Mouse (Mus musculus) left cerebral cortex, postnatal 10 days (tissue): ENCODE results near the gene Zfyve9. TPM values are rescaled to one million over a fixed set of nuclear protein-coding genes. Genes with fewer than 3 reads are reported as not detected.
"Not testable (repeated sequence)": the region's sequence is repeated elsewhere in the genome, so short reads cannot be mapped to it uniquely, and the experiment has no call there.

Experiments used
- DNase-seq, 2 experiments: peaks; one replicate each; pipeline ENCODE4 v3.0.0; 2021 to 2022; ENCODE audit warnings: low spot score in 2 of 2, mixed read lengths in 1 of 2; ENCODE audit errors: extremely low spot score in 1 of 2
- intact Hi-C: fragments of 180-260 bp; cut with DNase I; formaldehyde crosslinking; loops from one replicate; pipeline ENCODE4 v1.15.1; 2025
- total RNA-seq, 2 experiments: library from RNA; stranded (reverse); gene quantifications; 2 replicates each; pipeline ENCODE4 v1.2.3; 2021

Zfyve9 gene
- total RNA-seq, 2 experiments from 2014 or later = 50.4 to 50.8 TPM

DNA sequence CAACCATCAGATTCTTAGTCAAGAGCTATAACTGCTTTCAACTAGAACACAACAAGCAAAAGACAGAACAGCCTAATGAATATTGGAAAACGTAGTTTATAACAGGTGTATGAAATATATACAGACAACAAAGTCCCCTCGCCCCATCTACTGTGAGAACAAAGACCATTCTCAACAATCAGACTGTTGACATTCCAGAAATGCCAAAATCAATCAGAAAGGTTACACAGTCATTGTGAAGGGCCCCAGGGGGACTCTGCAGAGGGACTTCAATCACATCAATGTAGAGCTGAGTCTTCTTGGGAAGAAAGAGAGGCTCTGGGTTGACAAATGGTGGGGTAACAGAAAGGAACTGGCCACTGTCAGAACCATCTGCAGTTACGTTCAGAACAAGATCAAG is 49.0 kb downstream of the Zfyve9 start:
- DNase-seq = no peak
- intact Hi-C loops = no loop called here

DNA sequence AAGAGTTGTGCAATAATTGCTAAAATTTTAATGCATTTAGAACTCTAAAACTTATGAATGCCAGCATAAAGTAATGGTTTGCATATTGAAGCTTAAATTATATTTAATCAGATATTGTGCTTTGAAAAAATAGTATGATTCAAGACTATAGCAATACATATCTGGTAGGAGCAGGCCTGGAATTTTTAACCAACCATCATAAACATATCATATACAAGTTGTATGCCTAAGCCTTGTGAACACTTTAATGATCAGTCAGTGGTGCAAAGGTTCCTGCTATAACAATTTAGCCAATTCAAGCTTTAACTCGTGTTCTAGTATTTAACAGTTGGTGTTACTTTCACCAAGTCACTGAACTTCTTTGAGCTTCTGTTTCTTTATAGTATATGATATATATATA is 50.1 kb downstream of the Zfyve9 start:
- intact Hi-C loops = no loop called here
- DNase-seq = no peak

DNA sequence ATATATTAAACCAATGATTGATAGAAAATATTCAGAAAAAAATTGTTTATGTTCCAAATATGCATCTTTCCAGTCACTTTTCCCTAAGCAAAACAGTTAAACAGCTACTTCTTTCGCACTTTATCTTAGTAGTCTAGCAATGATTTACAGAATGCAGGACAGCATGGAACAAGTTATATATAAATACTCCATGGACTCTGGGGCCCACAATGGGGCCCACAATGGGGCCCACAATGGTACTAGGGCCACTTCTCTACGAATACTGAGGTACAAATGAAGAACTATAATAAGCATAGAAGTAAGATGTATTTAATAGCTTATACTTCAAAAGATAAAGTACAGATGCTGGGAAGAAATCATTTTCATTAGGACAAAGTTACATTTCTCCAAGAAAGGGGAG is 56.5 kb downstream of the Zfyve9 start:
- intact Hi-C loops = no loop called here
- DNase-seq = no peak

DNA sequence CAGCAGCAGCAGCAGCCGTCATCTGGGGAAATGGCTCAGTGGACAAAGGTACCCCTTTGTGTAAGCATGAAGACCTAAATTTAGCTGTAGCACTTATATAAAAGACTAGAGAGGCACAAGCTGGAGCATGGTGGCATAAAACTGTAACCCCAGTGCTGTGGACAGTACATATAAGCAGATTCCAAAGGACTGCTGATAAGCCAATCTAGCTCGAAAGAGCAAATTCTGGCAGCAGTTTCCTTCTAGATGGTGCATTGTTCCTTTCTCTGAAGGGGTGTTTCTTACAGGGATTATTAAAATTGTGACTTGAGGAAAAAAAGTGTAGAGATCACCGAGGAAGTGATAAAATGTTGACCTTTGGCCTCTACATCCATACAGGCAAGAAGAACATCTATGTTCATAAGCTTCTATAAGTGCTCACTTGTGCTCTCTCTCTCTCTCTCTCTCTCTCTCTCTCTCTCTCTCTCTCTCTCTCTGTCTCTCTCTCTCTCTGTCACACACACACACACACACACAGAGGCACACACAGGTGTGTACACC is 59.3 kb downstream of the Zfyve9 start:
- DNase-seq = no peak
- intact Hi-C loops = no loop called here

- intact Hi-C loops = no loop called here
- no peak for DNase-seq
Observed at GRCm38 (mm10) chr4:108719349-108719748, 61.2 kb downstream of the Zfyve9 start, which contains the start of gene 3110021N24Rik. 3110021N24Rik (plus strand) TSS chr4:108719649.

DNA sequence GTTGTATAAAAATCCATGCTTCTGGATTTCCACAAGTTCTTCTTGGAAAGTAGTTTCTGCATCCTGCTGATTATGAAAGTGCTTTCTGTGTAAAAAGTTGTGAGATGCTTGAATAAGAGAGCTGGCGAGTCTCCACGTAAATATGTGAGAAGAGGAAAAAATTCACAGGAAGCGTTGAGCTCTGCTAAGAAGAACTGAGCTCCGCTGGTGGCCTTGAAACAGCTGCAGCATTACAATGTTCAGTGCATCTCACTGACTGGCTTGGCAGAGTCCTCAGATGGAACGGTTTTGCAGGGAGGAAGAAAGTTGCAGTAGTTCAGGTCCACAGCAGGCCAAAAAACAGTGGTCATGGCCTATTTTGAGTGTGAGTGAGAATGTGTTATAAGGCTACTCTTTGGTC is 72.4 kb downstream of the Zfyve9 start:
- DNase-seq = no peak
- intact Hi-C loops = no loop called here

GRCm38 (mm10) chr4:108696934-108697333 is 83.7 kb downstream of the Zfyve9 start:
- DNase-seq = no peak
- intact Hi-C loops = no loop called here

DNA sequence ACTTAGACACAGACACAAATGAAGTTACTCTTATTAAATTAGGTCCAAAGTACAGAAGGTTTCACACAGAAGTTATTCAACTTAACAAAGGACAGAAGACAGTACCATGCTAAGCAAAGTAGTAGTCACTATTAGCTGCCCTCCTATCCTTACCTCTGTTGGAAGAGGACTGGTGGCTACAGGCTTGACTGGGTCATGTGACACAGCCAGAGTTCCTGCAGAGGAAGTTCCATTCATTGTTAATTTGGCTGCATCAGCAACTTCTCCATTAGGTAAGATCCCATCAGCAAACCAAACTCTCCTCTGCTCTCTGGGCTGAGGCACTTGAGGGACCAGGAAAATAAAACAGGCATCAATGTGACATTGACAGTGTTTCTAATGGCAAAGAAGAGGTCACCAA is 89.1 kb downstream of the Zfyve9 start:
- no peak for DNase-seq
- intact Hi-C loops = no loop called here

DNA sequence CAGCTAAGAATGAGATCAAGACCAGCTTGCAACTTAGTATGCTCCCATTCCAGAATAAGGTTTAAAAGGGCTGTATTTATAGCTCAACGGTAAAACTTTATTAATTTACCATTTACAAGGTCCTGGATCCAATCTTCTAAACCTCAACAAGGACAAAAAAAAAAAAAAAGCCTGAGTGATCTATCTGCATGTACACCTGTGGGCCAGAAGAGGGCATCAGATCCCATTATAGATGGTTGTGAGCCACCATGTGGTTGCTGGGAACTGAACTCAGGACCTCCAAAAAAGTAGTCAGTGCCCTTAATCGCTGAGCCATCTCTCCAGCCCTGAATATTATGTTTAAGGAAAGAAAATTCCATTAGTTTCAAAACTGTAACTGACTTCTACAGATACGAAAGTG is 90.1 kb downstream of the Zfyve9 start:
- DNase-seq = no peak

GRCm38 (mm10) chr4:108687098-108687497 is 93.5 kb downstream of the Zfyve9 start:
- intact Hi-C loops = loop anchor here (5.0 kb wide), 1 partner anchor 85 kb away; no protein-coding TSS in a partner anchor
- DNase-seq = not testable (repeated sequence)

More for the DNA sequence above, 90.1 kb downstream of the Zfyve9 start:
- intact Hi-C loops = no loop called here

DNA sequence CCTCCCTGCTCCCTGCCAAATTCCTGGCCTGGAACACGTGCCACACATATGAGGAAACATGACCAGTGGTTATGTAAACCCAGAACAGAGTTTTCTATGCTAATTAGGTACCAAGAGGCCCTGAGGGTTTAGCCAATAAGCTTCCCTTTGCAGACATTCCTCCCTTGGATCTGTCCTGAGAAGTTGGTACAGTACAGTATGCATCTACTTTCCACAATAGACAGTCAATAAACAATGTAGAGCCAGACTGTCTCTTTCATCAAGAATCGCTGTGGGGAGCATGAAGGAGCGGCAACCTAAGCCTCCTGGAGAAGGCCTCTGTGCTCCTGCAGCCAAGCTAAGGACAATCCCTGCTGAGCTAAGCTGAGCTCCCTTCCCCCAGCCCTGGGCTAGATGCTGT is 94.4 kb downstream of the Zfyve9 start:
- no peak for DNase-seq
- intact Hi-C loops = loop anchor here (5.0 kb wide), 1 partner anchor 86 kb away; no protein-coding TSS in a partner anchor

DNA sequence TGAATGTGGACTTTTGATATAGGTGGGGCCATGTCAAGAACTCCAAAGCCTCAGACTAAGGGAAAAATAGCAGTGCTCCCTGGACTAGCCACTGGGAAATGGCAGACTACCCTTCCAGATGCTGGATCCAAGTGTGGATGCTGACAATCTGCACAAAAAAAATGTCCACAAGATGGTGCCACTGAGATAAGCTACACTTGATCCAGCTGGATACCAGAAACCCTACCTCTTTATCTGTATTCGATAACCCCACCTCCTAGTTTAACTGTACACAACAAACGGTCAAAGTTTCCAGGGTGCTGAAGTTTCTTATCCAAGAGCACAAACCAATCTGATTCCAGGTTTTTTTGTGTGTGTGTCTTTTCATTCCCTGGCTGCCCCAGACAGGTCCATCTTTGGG is 116.2 kb downstream of the Zfyve9 start:
- DNase-seq = no peak
- intact Hi-C loops = no loop called here

DNA sequence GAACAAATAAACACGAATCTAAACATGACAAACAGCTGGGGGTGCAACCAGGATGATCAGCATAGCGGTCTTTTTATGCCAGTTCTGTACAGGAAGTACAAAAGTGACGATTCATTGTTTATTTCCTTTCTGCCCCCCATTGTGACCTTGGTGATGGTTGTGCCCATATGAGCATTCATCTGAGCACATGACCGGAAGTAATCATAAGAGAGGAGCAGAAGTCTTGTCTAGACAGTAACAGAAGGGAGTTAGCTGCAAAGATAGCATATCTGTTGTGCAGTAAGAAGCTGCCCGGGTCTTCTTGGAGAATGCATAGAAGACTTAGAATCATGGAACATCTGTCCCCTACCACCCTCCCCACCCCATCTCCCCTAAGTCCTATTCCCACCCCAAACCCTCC is 141.8 kb downstream of the Zfyve9 start:
- intact Hi-C loops = no loop called here
- no peak for DNase-seq

- intact Hi-C loops = no loop called here
- no peak for DNase-seq
Observed at GRCm38 (mm10) chr4:108637721-108638120, 142.9 kb downstream of the Zfyve9 start.

DNA sequence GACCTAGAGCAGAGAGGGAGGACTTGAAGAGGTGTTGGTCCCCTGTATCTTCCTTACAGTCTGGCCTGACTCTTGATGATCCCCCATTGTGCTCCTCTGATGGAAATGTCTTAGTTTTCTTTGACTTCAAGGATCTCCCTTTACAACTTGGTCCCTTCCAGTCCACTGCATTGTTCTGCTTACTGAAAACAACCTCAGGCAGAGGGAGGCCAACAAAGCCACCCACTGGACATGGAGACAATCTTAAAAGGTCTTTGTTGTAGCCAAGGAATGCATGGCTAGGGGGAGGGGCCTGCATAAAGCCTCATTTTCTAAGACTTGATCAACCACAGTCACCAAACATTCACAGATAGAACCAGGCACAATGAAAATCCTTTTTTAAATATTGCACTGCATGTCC is 145.5 kb downstream of the Zfyve9 start:
- no peak for DNase-seq
- intact Hi-C loops = no loop called here

DNA sequence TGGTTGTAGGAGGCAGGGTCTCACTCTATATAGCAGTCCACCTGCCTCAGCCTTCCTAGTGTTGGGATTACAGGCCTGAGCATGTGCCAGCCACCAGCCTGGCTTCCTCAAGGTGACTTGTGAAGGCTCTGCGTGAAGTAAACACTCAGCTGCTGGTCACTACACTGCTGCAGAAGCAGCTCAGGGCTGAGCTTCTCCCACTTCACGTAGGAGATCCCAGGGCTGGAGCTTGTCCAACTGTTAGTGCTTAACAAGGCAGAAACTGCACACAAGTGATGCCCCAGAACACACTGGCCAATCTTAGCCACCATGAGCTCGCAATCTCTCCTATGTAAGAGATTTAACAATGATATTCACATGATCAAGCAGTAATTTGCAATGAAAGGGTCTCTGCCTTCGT is 145.9 kb downstream of the Zfyve9 start:
- no peak for DNase-seq
- intact Hi-C loops = no loop called here

GRCm38 (mm10) chr4:108633703-108634102 is 146.9 kb downstream of the Zfyve9 start:
- no peak for DNase-seq
- intact Hi-C loops = no loop called here

- intact Hi-C loops = no loop called here
- no peak for DNase-seq
Observed at GRCm38 (mm10) chr4:108631616-108632015, 149.0 kb downstream of the Zfyve9 start.

GRCm38 (mm10) chr4:108630096-108630495 is 150.5 kb downstream of the Zfyve9 start:
- intact Hi-C loops = no loop called here
- no peak for DNase-seq

GRCm38 (mm10) chr4:108629363-108629880 is 151.2 kb downstream of the Zfyve9 start:
- DNase-seq = no peak
- intact Hi-C loops = no loop called here

DNA sequence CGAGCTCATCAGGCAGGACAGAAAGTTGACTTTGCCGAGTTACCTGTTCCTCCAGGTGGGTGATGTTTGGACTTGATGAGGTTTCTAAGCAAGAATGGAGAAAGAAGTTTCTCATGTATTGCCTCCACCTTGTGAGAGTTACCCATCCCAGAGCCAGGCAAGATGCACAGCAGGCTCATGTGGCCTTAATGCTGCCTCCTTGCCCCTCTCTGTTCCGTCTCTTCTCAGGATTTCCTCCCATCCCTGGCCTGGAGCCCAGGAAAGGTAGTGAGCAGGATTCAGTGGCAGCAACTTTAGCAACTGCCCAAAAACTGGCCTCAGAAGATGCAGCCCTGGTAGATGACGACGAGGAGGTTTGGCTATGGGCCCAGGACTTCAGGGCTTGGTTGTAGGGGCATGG is 153.5 kb downstream of the Zfyve9 start:
- intact Hi-C loops = no loop called here
- DNase-seq = no peak
